Mouse (Mus musculus): ENCODE measurements at regions not wholly inside any gene's neighbourhood (a gene's known extent, or its start where the extent isn't known, plus 50 kb on each side); places are given as distances from the start of the nearest gene placed in this dataset.
"Not testable (repeated sequence)": the region's sequence is repeated elsewhere in the genome, so short reads cannot be mapped to it uniquely, and the experiment has no call there.

- 85% methylated on average over 1 of the region's 1 CpGs for WGBS
- DNase-seq (ENCODE audit: low spot score), result no peak
- H3K4me1 ChIP-seq (replicated peaks; ENCODE audit: control insufficient read depth, insufficient read depth, low read length), result no peaks in the 10 kb centered on the region
- no peak overlapping the region for H3K4me2 ChIP-seq (replicated peaks)
- no peaks in the 10 kb centered on the region for H3K27me3 ChIP-seq (ENCODE audit: control insufficient read depth, insufficient read depth, low read length)
- no peaks in the 10 kb centered on the region for H3K9me3 ChIP-seq (ENCODE audit: control insufficient read depth, low read length)
- no peak overlapping the region for H3K4me3 ChIP-seq (replicated peaks; ENCODE audit: low read length)
- H3K27ac ChIP-seq, result no peak overlapping the region
- H3K36me3 ChIP-seq (replicated peaks; ENCODE audit: control insufficient read depth, insufficient read depth), result no peaks in the 10 kb centered on the region
- ATAC-seq (ENCODE audit: low FRiP score), result no peak
- H3K9ac ChIP-seq, result no peak overlapping the region
Observed at GRCm38 (mm10) chr4:93638207-93638606, 302.9 kb upstream of the Tusc1 start.

GRCm38 (mm10) chr4:93598474-93598873, 263.2 kb upstream of the Tusc1 start:
- Histone ChIP-seq H3K27ac (no peak overlapping the region), H3K4me2 (replicated peaks) (no peak overlapping the region), H3K27me3 (ENCODE audit: control insufficient read depth, insufficient read depth, low read length) (no peaks in the 10 kb centered on the region), H3K4me1 (replicated peaks; ENCODE audit: control insufficient read depth, insufficient read depth, low read length) (no peaks in the 10 kb centered on the region), H3K4me3 (replicated peaks; ENCODE audit: low read length) (no peak overlapping the region), H3K36me3 (replicated peaks; ENCODE audit: control insufficient read depth, insufficient read depth) (no peaks in the 10 kb centered on the region), H3K9me3 (ENCODE audit: control insufficient read depth, low read length) (no peaks in the 10 kb centered on the region), H3K9ac (no peak overlapping the region)
- no peak for DNase-seq (ENCODE audit: low spot score)
- no peak for ATAC-seq (ENCODE audit: low FRiP score)
- WGBS, result 94% methylated on average over 1 of the region's 1 CpGs

GRCm38 (mm10) chr4:93584328-93584727, 249.0 kb upstream of the Tusc1 start:
- H3K27me3 ChIP-seq (ENCODE audit: control insufficient read depth, insufficient read depth, low read length), result no peaks in the 10 kb centered on the region
- ATAC-seq (ENCODE audit: low FRiP score), result no peak
- WGBS, result 100% methylated on average over 1 of the region's 1 CpGs
- H3K27ac ChIP-seq, result no peak overlapping the region
- H3K4me3 ChIP-seq (replicated peaks; ENCODE audit: low read length), result no peak overlapping the region
- H3K9ac ChIP-seq, result no peak overlapping the region
- H3K4me1 ChIP-seq (replicated peaks; ENCODE audit: control insufficient read depth, insufficient read depth, low read length), result no peaks in the 10 kb centered on the region
- no peaks in the 10 kb centered on the region for H3K36me3 ChIP-seq (replicated peaks; ENCODE audit: control insufficient read depth, insufficient read depth)
- H3K4me2 ChIP-seq (replicated peaks), result no peak overlapping the region
- no peaks in the 10 kb centered on the region for H3K9me3 ChIP-seq (ENCODE audit: control insufficient read depth, low read length)
- DNase-seq (ENCODE audit: low spot score), result no peak

GRCm38 (mm10) chr4:93583670-93584303, 248.5 kb upstream of the Tusc1 start:
- Histone ChIP-seq H3K4me3 (replicated peaks; ENCODE audit: low read length) (no peak overlapping the region), H3K27ac (no peak overlapping the region), H3K4me2 (replicated peaks) (no peak overlapping the region), H3K9ac (no peak overlapping the region), H3K9me3 (ENCODE audit: control insufficient read depth, low read length) (no peaks in the 10 kb centered on the region), H3K4me1 (replicated peaks; ENCODE audit: control insufficient read depth, insufficient read depth, low read length) (no peaks in the 10 kb centered on the region), H3K36me3 (replicated peaks; ENCODE audit: control insufficient read depth, insufficient read depth) (no peaks in the 10 kb centered on the region), H3K27me3 (ENCODE audit: control insufficient read depth, insufficient read depth, low read length) (no peaks in the 10 kb centered on the region)
- WGBS, result 72% methylated on average over 4 of the region's 4 CpGs
- no peak for ATAC-seq (ENCODE audit: low FRiP score)
- DNase-seq (ENCODE audit: low spot score), result no peak

GRCm38 (mm10) chr4:93579343-93579742, 244.0 kb upstream of the Tusc1 start:
- Histone ChIP-seq H3K4me2 (replicated peaks) (no peak overlapping the region), H3K9ac (no peak overlapping the region), H3K36me3 (replicated peaks; ENCODE audit: control insufficient read depth, insufficient read depth) (no peaks in the 10 kb centered on the region), H3K4me3 (replicated peaks; ENCODE audit: low read length) (no peak overlapping the region), H3K27me3 (ENCODE audit: control insufficient read depth, insufficient read depth, low read length) (no peaks in the 10 kb centered on the region), H3K9me3 (ENCODE audit: control insufficient read depth, low read length) (no peaks in the 10 kb centered on the region), H3K4me1 (replicated peaks; ENCODE audit: control insufficient read depth, insufficient read depth, low read length) (no peaks in the 10 kb centered on the region), H3K27ac (no peak overlapping the region)
- DNase-seq (ENCODE audit: low spot score) (no peak), ATAC-seq (ENCODE audit: low FRiP score) (0 out of 2 replicates have a peak, but pooled peaks have one; percentile 17)
- WGBS, result 86% methylated on average over 5 of the region's 5 CpGs

GRCm38 (mm10) chr4:93567487-93568259, 232.4 kb upstream of the Tusc1 start:
- Histone ChIP-seq H3K4me3 (replicated peaks; ENCODE audit: low read length) (no peak overlapping the region), H3K9ac (no peak overlapping the region), H3K4me1 (replicated peaks; ENCODE audit: control insufficient read depth, insufficient read depth, low read length) (no peaks in the 10 kb centered on the region), H3K9me3 (ENCODE audit: control insufficient read depth, low read length) (no peaks in the 10 kb centered on the region), H3K4me2 (replicated peaks) (no peak overlapping the region), H3K27me3 (ENCODE audit: control insufficient read depth, insufficient read depth, low read length) (no peaks in the 10 kb centered on the region), H3K27ac (no peak overlapping the region), H3K36me3 (replicated peaks; ENCODE audit: control insufficient read depth, insufficient read depth) (no peaks in the 10 kb centered on the region)
- ATAC-seq (ENCODE audit: low FRiP score), result no peak
- DNase-seq (ENCODE audit: low spot score), result no peak
- WGBS, result 83% methylated on average over 5 of the region's 5 CpGs

- no peaks in the 10 kb centered on the region for H3K9me3 ChIP-seq (ENCODE audit: control insufficient read depth, low read length)
- no peaks in the 10 kb centered on the region for H3K27me3 ChIP-seq (ENCODE audit: control insufficient read depth, insufficient read depth, low read length)
- ATAC-seq (ENCODE audit: low FRiP score) (no peak), DNase-seq (ENCODE audit: low spot score) (no peak)
- no peaks in the 10 kb centered on the region for H3K36me3 ChIP-seq (replicated peaks; ENCODE audit: control insufficient read depth, insufficient read depth)
- 86% methylated on average over 5 of the region's 5 CpGs for WGBS
- no peak overlapping the region for H3K4me2 ChIP-seq (replicated peaks)
- H3K27ac ChIP-seq, result no peak overlapping the region
- no peak overlapping the region for H3K4me3 ChIP-seq (replicated peaks; ENCODE audit: low read length)
- no peaks in the 10 kb centered on the region for H3K4me1 ChIP-seq (replicated peaks; ENCODE audit: control insufficient read depth, insufficient read depth, low read length)
- no peak overlapping the region for H3K9ac ChIP-seq
Observed at GRCm38 (mm10) chr4:93555787-93556760, 220.8 kb upstream of the Tusc1 start.

- H3K4me3 ChIP-seq (replicated peaks; ENCODE audit: low read length); H3K36me3 ChIP-seq (replicated peaks; ENCODE audit: control insufficient read depth, insufficient read depth); H3K27ac ChIP-seq; H3K9ac ChIP-seq; H3K9me3 ChIP-seq (ENCODE audit: control insufficient read depth, low read length); H3K4me1 ChIP-seq (replicated peaks; ENCODE audit: control insufficient read depth, insufficient read depth, low read length); DNase-seq (ENCODE audit: low spot score); H3K4me2 ChIP-seq (replicated peaks); ATAC-seq (ENCODE audit: low FRiP score); H3K27me3 ChIP-seq (ENCODE audit: control insufficient read depth, insufficient read depth, low read length): not testable (repeated sequence)
- WGBS, result 82% methylated on average over 2 of the region's 2 CpGs
Observed at GRCm38 (mm10) chr4:93555181-93555580, 219.9 kb upstream of the Tusc1 start.
